Mouse (Mus musculus) mouse embryonic stem cell (cell line): ENCODE measurements at regions not wholly inside any gene's neighbourhood (a gene's known extent, or its start where the extent isn't known, plus 50 kb on each side); places are given as distances from the start of the nearest gene placed in this dataset.

Source experiments
- in situ Hi-C, 2 experiments: fragments of 300-500 bp; cut with MboI; formaldehyde crosslinking; loops; 1 replicate in 1 of 2; 3 replicates in 1 of 2; pipeline ENCODE4 v1.14.3; 2019 to 2020; ENCODE audit warnings: low sequenced_read_pairs in 2 of 2, low pct_unique_long_range_greater_than_20kb in 1 of 2, mixed read lengths in 1 of 2; ENCODE audit not compliant: unreplicated experiment in 1 of 2

GRCm38 (mm10) chr14:47982993-47983740, 137.5 kb upstream of the Peli2 start:
- in situ Hi-C loops: no loop called here

- in situ Hi-C loops: no loop called here
Measured at GRCm38 (mm10) chr14:47986483-47986882, 134.1 kb upstream of the Peli2 start.

- in situ Hi-C loops: no loop called here
Measured at GRCm38 (mm10) chr14:47986941-47987340, 133.7 kb upstream of the Peli2 start.

- in situ Hi-C loops: no loop called here
Measured at GRCm38 (mm10) chr14:47987392-47988075, 133.1 kb upstream of the Peli2 start.

GRCm38 (mm10) chr14:47988131-47988530, 132.5 kb upstream of the Peli2 start:
- in situ Hi-C loops: no loop called here

- in situ Hi-C loops: no loop called here
Measured at GRCm38 (mm10) chr14:47989315-47989714, 131.3 kb upstream of the Peli2 start.

- in situ Hi-C loops: no loop called here
Measured at GRCm38 (mm10) chr14:47990716-47991115, 129.9 kb upstream of the Peli2 start.

GRCm38 (mm10) chr14:47991546-47991945, 129.1 kb upstream of the Peli2 start:
- in situ Hi-C loops: no loop called here

- in situ Hi-C loops: no loop called here
Measured at GRCm38 (mm10) chr14:47992091-47992490, 128.5 kb upstream of the Peli2 start.

- in situ Hi-C loops: no loop called here
Measured at GRCm38 (mm10) chr14:47992851-47993250, 127.8 kb upstream of the Peli2 start.

GRCm38 (mm10) chr14:47998936-47999335, 121.7 kb upstream of the Peli2 start:
- in situ Hi-C loops: no loop called here

GRCm38 (mm10) chr14:48005092-48005928, 115.3 kb upstream of the Peli2 start:
- in situ Hi-C loops: no loop called here

- in situ Hi-C loops: no loop called here
Measured at GRCm38 (mm10) chr14:48005929-48006309, 114.7 kb upstream of the Peli2 start.

- in situ Hi-C loops: no loop called here
Measured at GRCm38 (mm10) chr14:48012361-48013215, 108.0 kb upstream of the Peli2 start.

- in situ Hi-C loops: no loop called here
Measured at GRCm38 (mm10) chr14:48013431-48013830, 107.2 kb upstream of the Peli2 start.

- in situ Hi-C loops: no loop called here
Measured at GRCm38 (mm10) chr14:48014776-48015175, 105.8 kb upstream of the Peli2 start.

GRCm38 (mm10) chr14:48017971-48018370, 102.7 kb upstream of the Peli2 start:
- in situ Hi-C loops: no loop called here

GRCm38 (mm10) chr14:48019331-48019730, 101.3 kb upstream of the Peli2 start:
- in situ Hi-C loops: no loop called here
